Mouse (Mus musculus) cortical plate, adult 2 months (tissue): ENCODE measurements around the gene Svs1.

Source experiments
- CTCF ChIP-seq: fragments of 200-500 bp; IDR thresholded peaks from 2 replicates; pipeline ENCODE4 v1.5.1; 2011; ENCODE audit warnings: mild to moderate bottlenecking, control low read depth, low read length; ENCODE audit not compliant: insufficient read depth; ENCODE audit errors: extremely low read depth
- POLR2A ChIP-seq: fragments of 200-500 bp; IDR thresholded peaks from 2 replicates; pipeline ENCODE4 v1.6.1; 2011; ENCODE audit warnings: mild to moderate bottlenecking, low read length, control low read depth; ENCODE audit not compliant: insufficient read depth; ENCODE audit errors: extremely low read depth

DNA sequence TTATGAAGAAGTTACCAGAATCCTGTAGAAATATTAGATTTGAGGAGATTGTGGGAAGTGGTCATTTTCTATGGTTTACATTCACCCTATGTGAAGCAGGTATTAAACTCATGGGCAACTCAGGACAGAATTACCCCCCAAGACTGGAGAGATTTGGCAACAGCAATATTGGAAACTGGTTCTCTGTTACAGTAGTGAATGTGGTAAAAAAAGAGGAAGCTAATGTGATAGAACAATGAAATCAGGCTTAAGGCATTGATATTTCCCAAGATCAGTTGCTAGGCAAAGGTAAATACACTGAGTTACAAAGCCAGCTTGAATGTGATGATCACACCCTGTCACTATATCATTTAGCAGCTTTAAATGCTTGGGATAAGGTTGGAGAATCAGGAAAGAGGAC lies 18.8 kb upstream of the Svs1 start:
- TF ChIP-seq CTCF (no peak), POLR2A (no peak)
